Mouse (Mus musculus) intestine, postnatal 0 days (tissue): ENCODE measurements around the gene Syt3. TPM values are rescaled to one million over a fixed set of nuclear protein-coding genes. Genes with fewer than 3 reads are reported as not detected.

Experiments used
- ATAC-seq: fragments of 200-750 bp; cut with Nextera tagmentation; 2 replicates; pipeline ENCODE4 v1.8.0; 2017; ENCODE audit warnings: mild to moderate bottlenecking, moderate TSS enrichment, moderate library complexity
- H3K27ac ChIP-seq: fragments of 300-500 bp; sonication (generic); 2 replicates; pipeline ENCODE4 v1.5.1; 2014; ENCODE audit warnings: mild to moderate bottlenecking, low read depth, low read length, moderate library complexity
- H3K27me3 ChIP-seq: fragments of 300-500 bp; sonication (generic); replicated peaks from 2 replicates; pipeline ENCODE4 v1.6.1; 2014; ENCODE audit warnings: low read length, mixed read lengths; ENCODE audit not compliant: control insufficient read depth, insufficient read depth
- H3K36me3 ChIP-seq: fragments of 300-500 bp; sonication (generic); 2 replicates; pipeline ENCODE4 v1.6.1; 2014; ENCODE audit warnings: mild to moderate bottlenecking, moderate library complexity; ENCODE audit not compliant: control insufficient read depth, insufficient read depth
- H3K4me1 ChIP-seq: fragments of 300-500 bp; sonication (generic); replicated peaks from 2 replicates; pipeline ENCODE4 v1.6.1; 2014; ENCODE audit warnings: antibody characterized with exemption, low read length, mixed read lengths; ENCODE audit not compliant: control insufficient read depth, insufficient read depth
- H3K4me2 ChIP-seq: fragments of 300-500 bp; sonication (generic); replicated peaks from 2 replicates; pipeline ENCODE4 v1.6.1; 2014; ENCODE audit warnings: low read depth, mild to moderate bottlenecking, moderate library complexity
- H3K4me3 ChIP-seq: fragments of 300-500 bp; sonication (generic); 2 replicates; pipeline ENCODE4 v1.5.1; 2014; ENCODE audit warnings: low read depth, low read length
- H3K9ac ChIP-seq: fragments of 300-500 bp; sonication (generic); 2 replicates; pipeline ENCODE4 v1.6.1; 2014; ENCODE audit warnings: mild to moderate bottlenecking, low read depth, low read length
- H3K9me3 ChIP-seq: fragments of 300-500 bp; sonication (generic); 2 replicates; pipeline ENCODE4 v1.6.1; 2016; ENCODE audit warnings: mixed run types; ENCODE audit not compliant: control insufficient read depth
- CTCF ChIP-seq: sonication (generic); IDR thresholded peaks from 2 replicates; pipeline ENCODE4 v1.5.1; 2016; ENCODE audit warnings: low read depth, mild to moderate bottlenecking, control low read depth, antibody characterized with exemption, moderate library complexity
- WGBS: fragments of 180-500 bp; shearing (Covaris S2); extraction: QIAGEN DNeasy Blood & Tissue Kit; methylation state at CpG from one replicate; pipeline ENCODE4 v1.1.7; 2014; 5-methylcytosine and 5-hydroxymethylcytosine counted together
- polyA plus RNA-seq: library from polyadenylated mRNA; unstranded; fragments of >200 nt; fragmentation: Nextera tagmentation; extraction: Ambion mirVana; gene quantifications from 2 replicates; pipeline ENCODE4 v1.2.1, GENCODE M21; 2015

The Syt3 gene
- polyA plus RNA-seq, 1 experiment from 2014 or later = 0.55 TPM

GRCm38 (mm10) chr7:44375793-44376192 is 8.1 kb upstream of the Syt3 start:
- Histone ChIP-seq H3K4me1 (0 out of 2 replicates have a peak, but pooled peaks cover 2% of the 10 kb centered on the region), H3K27me3 (no peaks in the 10 kb centered on the region), H3K9ac (no peak overlapping the region), H3K27ac (no peak overlapping the region; the same call in 1 of the 2 replicates), H3K9me3 (no peaks in the 10 kb centered on the region), H3K4me2 (no peak overlapping the region), H3K4me3 (no peak overlapping the region), H3K36me3 (no peaks in the 10 kb centered on the region)
- no peak for TF ChIP-seq CTCF
- WGBS = 75% methylated on average over 3 of the region's 3 CpGs
- ATAC-seq = no peak

- Histone ChIP-seq H3K4me1 (0 out of 2 replicates have a peak, but pooled peaks cover 2% of the 10 kb centered on the region), H3K9me3 (no peaks in the 10 kb centered on the region), H3K27me3 (no peaks in the 10 kb centered on the region), H3K9ac (no peak overlapping the region), H3K4me3 (no peak overlapping the region), H3K4me2 (no peak overlapping the region), H3K36me3 (no peaks in the 10 kb centered on the region), H3K27ac (no peak overlapping the region)
- 34% methylated on average over 4 of the region's 4 CpGs for WGBS
- no peak for TF ChIP-seq CTCF
- ATAC-seq = no peak
Measured at GRCm38 (mm10) chr7:44378290-44378689, 5.6 kb upstream of the Syt3 start.

GRCm38 (mm10) chr7:44382541-44382940 is 1.4 kb upstream of the Syt3 start:
- peaks cover 18% of the 10 kb centered on the region; the same call in 1 of the 2 replicates for H3K27me3 ChIP-seq
- 0 out of 2 replicates have a peak, but pooled peaks cover 2% of the 10 kb centered on the region for H3K4me1 ChIP-seq
- H3K27ac ChIP-seq = no peak overlapping the region
- no peak overlapping the region for H3K4me3 ChIP-seq
- TF ChIP-seq CTCF = no peak
- no peak for ATAC-seq
- H3K4me2 ChIP-seq = no peak overlapping the region
- H3K36me3 ChIP-seq = no peaks in the 10 kb centered on the region
- no peaks in the 10 kb centered on the region for H3K9me3 ChIP-seq
- WGBS = 78% methylated on average over 12 of the region's 12 CpGs
- H3K9ac ChIP-seq = no peak overlapping the region

- H3K27me3 ChIP-seq = peaks cover 18% of the 10 kb centered on the region; the same call in 1 of the 2 replicates
- no peak for TF ChIP-seq CTCF
- H3K4me1 ChIP-seq = no peaks in the 10 kb centered on the region
- no peak overlapping the region for H3K27ac ChIP-seq
- WGBS = 1% methylated on average over 16 of the region's 17 CpGs
- ATAC-seq = peak; percentile 26
- H3K9ac ChIP-seq = no peak overlapping the region
- peak overlapping the region; percentile 46 for H3K4me3 ChIP-seq
- H3K36me3 ChIP-seq = no peaks in the 10 kb centered on the region
- H3K9me3 ChIP-seq = no peaks in the 10 kb centered on the region
- H3K4me2 ChIP-seq = peak overlapping the region; percentile 85
Measured at GRCm38 (mm10) chr7:44384716-44385059, 786 bp downstream of the Syt3 start.

GRCm38 (mm10) chr7:44385720-44386119 is 1.8 kb downstream of the Syt3 start, which contains the start of gene 1700008O03Rik:
Gene 1700008O03Rik (minus strand): TSS chr7:44385820.
- no peaks in the 10 kb centered on the region for H3K4me1 ChIP-seq
- H3K27me3 ChIP-seq = peaks cover 18% of the 10 kb centered on the region; the same call in 1 of the 2 replicates
- ATAC-seq = no peak
- no peak within 1 kb of the TSS for H3K27ac ChIP-seq
- H3K9ac ChIP-seq = no peak within 1 kb of the TSS
- H3K4me2 ChIP-seq = peak within 1 kb of the TSS; percentile 85
- no peak for TF ChIP-seq CTCF
- 80% methylated on average over 12 of the region's 12 CpGs for WGBS
- H3K9me3 ChIP-seq = no peaks in the 10 kb centered on the region
- peak within 1 kb of the TSS; percentile 46 for H3K4me3 ChIP-seq
- H3K36me3 ChIP-seq = no peaks in the 10 kb centered on the region

GRCm38 (mm10) chr7:44391831-44392230 is 7.9 kb downstream of the Syt3 start:
- no peaks in the 10 kb centered on the region for H3K9me3 ChIP-seq
- no peak overlapping the region for H3K27ac ChIP-seq
- no peaks in the 10 kb centered on the region for H3K4me1 ChIP-seq
- H3K4me3 ChIP-seq = no peak overlapping the region
- TF ChIP-seq CTCF = no peak
- no peak overlapping the region for H3K9ac ChIP-seq
- H3K4me2 ChIP-seq = no peak overlapping the region
- H3K36me3 ChIP-seq = no peaks in the 10 kb centered on the region
- no peak for ATAC-seq
- 83% methylated on average over 4 of the region's 4 CpGs for WGBS
- H3K27me3 ChIP-seq = 0 out of 2 replicates have a peak, but pooled peaks cover under 1% of the 10 kb centered on the region

- H3K4me2 ChIP-seq = no peak overlapping the region
- H3K9ac ChIP-seq = no peak overlapping the region
- H3K36me3 ChIP-seq = no peaks in the 10 kb centered on the region
- ATAC-seq = no peak
- WGBS = 84% methylated on average over 14 of the region's 14 CpGs
- no peaks in the 10 kb centered on the region for H3K27me3 ChIP-seq
- no peaks in the 10 kb centered on the region for H3K4me1 ChIP-seq
- no peak overlapping the region for H3K4me3 ChIP-seq
- no peak overlapping the region for H3K27ac ChIP-seq
- no peak for TF ChIP-seq CTCF
- no peaks in the 10 kb centered on the region for H3K9me3 ChIP-seq
Measured at GRCm38 (mm10) chr7:44392341-44392740, 8.4 kb downstream of the Syt3 start.
